Mouse (Mus musculus) hindbrain, embryonic 14.5 days (tissue): Measurements from ENCODE around the gene Ncor2. TPM values are rescaled to one million over a fixed set of nuclear protein-coding genes. Genes with fewer than 3 reads are reported as not detected.
A peak's percentile ranks its signal among the peaks of the same experiment; 100 is the strongest.

Experiments used
- ATAC-seq: fragments of 200-750 bp; cut with Nextera tagmentation; 2 replicates; pipeline ENCODE4 v1.8.0; 2017; ENCODE audit warnings: moderate number of reproducible peaks, mild to moderate bottlenecking, moderate TSS enrichment, moderate library complexity; ENCODE audit not compliant: low FRiP score
- DNase-seq: peaks from one replicate; pipeline ENCODE4 v3.0.0-alpha.2; 2015; ENCODE audit warnings: low spot score
- H3K27ac ChIP-seq: fragments of 300-500 bp; sonication (generic); 2 replicates; pipeline ENCODE4 v1.5.1; 2014; ENCODE audit warnings: mild to moderate bottlenecking, moderate library complexity
- H3K27me3 ChIP-seq: fragments of 300-500 bp; sonication (generic); 2 replicates; pipeline ENCODE4 v1.6.1; 2014; ENCODE audit warnings: mild to moderate bottlenecking, low read length, mixed read lengths; ENCODE audit not compliant: control insufficient read depth, insufficient read depth
- H3K36me3 ChIP-seq: fragments of 300-500 bp; sonication (generic); replicated peaks from 2 replicates; pipeline ENCODE4 v1.6.1; 2014; ENCODE audit not compliant: control insufficient read depth, insufficient read depth
- H3K4me1 ChIP-seq: fragments of 300-500 bp; sonication (generic); replicated peaks from 2 replicates; pipeline ENCODE4 v1.6.1; 2014; ENCODE audit warnings: antibody characterized with exemption, low read length, mixed read lengths; ENCODE audit not compliant: control insufficient read depth, insufficient read depth
- H3K4me2 ChIP-seq: fragments of 300-500 bp; sonication (generic); replicated peaks from 2 replicates; pipeline ENCODE4 v1.6.1; 2014; ENCODE audit warnings: mild to moderate bottlenecking, moderate library complexity
- H3K4me3 ChIP-seq: fragments of 300-500 bp; sonication (generic); replicated peaks from 2 replicates; pipeline ENCODE4 v1.5.1; 2014; ENCODE audit warnings: mild to moderate bottlenecking, low read length
- H3K9ac ChIP-seq: fragments of 300-500 bp; sonication (generic); 2 replicates; pipeline ENCODE4 v1.6.1; 2014
- H3K9me3 ChIP-seq: fragments of 300-500 bp; sonication (generic); 2 replicates; pipeline ENCODE4 v1.6.1; 2016; ENCODE audit warnings: low read length; ENCODE audit not compliant: control insufficient read depth
- WGBS: fragments of 180-500 bp; shearing (Covaris S2); extraction: QIAGEN DNeasy Blood & Tissue Kit; methylation state at CpG from one replicate; pipeline ENCODE4 v1.1.7; 2014; 5-methylcytosine and 5-hydroxymethylcytosine counted together
- polyA plus RNA-seq: library from polyadenylated mRNA; unstranded; fragments of >200 nt; fragmentation: Nextera tagmentation; extraction: Ambion mirVana; gene quantifications from 2 replicates; pipeline ENCODE4 v1.2.1, GENCODE M21; 2014

Gene Ncor2
- polyA plus RNA-seq, 1 experiment from 2014 or later = 27.4 TPM

GRCm38 (mm10) chr5:125137672-125138285, 41.2 kb downstream of the Ncor2 start:
- Histone ChIP-seq H3K4me1 (peaks cover 84% of the 10 kb centered on the region), H3K27ac (0 out of 2 replicates have a peak overlapping the region, but pooled peaks have one; percentile 11), H3K36me3 (no peaks in the 10 kb centered on the region), H3K9me3 (no peaks in the 10 kb centered on the region), H3K9ac (no peak overlapping the region), H3K27me3 (no peaks in the 10 kb centered on the region), H3K4me2 (no peak overlapping the region), H3K4me3 (no peak overlapping the region)
- ATAC-seq (no peak), DNase-seq (no peak)
- 92% methylated on average over 18 of the region's 18 CpGs for WGBS

GRCm38 (mm10) chr5:125136996-125137671, 41.9 kb downstream of the Ncor2 start:
- DNase-seq = no peak
- no peaks in the 10 kb centered on the region for H3K9me3 ChIP-seq
- no peak overlapping the region; the same call in 1 of the 2 replicates for H3K9ac ChIP-seq
- H3K4me1 ChIP-seq = peaks cover 85% of the 10 kb centered on the region
- 60% methylated on average over 14 of the region's 14 CpGs for WGBS
- no peak overlapping the region for H3K4me2 ChIP-seq
- H3K27me3 ChIP-seq = no peaks in the 10 kb centered on the region
- no peak for ATAC-seq
- H3K4me3 ChIP-seq = no peak overlapping the region
- 0 out of 2 replicates have a peak overlapping the region, but pooled peaks have one; percentile 11 for H3K27ac ChIP-seq
- H3K36me3 ChIP-seq = no peaks in the 10 kb centered on the region

- DNase-seq (no peak), ATAC-seq (no peak)
- 60% methylated on average over 5 of the region's 5 CpGs for WGBS
- H3K27ac ChIP-seq = 0 out of 2 replicates have a peak overlapping the region, but pooled peaks have one; percentile 6
- H3K4me3 ChIP-seq = no peak overlapping the region
- H3K9ac ChIP-seq = no peak overlapping the region; the same call in 1 of the 2 replicates
- H3K27me3 ChIP-seq = no peaks in the 10 kb centered on the region
- H3K4me1 ChIP-seq = peaks cover 85% of the 10 kb centered on the region
- no peaks in the 10 kb centered on the region for H3K9me3 ChIP-seq
- H3K4me2 ChIP-seq = no peak overlapping the region
- H3K36me3 ChIP-seq = no peaks in the 10 kb centered on the region
Observed at GRCm38 (mm10) chr5:125136296-125136995, 42.6 kb downstream of the Ncor2 start.

DNA sequence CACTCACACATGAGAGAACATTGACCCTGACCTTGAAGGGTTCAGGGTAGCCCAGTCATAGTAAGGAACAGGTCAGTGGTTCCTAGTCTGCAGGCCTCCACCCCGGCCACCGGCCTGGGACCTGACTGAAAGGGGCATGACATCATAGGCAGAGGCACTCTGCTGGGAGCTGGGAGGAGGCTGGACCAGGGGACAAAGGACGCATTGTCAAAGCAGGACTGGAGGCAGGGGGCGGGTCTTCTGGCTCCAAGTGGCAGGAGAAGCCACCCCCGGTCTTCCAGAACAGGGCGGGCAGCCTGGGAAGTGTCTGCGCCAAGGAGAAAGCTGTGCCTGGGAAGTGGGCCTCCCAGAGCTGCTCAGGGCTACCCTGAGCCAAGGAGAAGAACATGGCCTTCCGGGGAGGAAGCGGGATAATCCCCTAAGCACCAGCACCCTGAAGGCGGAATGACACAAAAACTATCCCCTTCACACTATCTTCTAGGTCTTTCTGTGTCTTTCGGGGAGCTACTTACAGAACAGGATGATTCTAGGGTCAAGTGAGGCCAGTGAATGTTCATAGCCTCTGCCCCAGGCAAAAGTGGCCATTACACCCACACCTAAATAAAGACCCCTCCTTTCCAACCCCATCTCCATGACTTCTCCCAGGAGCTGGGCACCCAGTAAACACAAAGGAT, 44.1 kb downstream of the Ncor2 start:
- DNase-seq = peak; percentile 50

GRCm38 (mm10) chr5:125134391-125134790, 44.6 kb downstream of the Ncor2 start:
- WGBS = 21% methylated on average over 7 of the region's 7 CpGs
- peak overlapping the region; percentile 15 for H3K4me2 ChIP-seq
- H3K27me3 ChIP-seq = no peaks in the 10 kb centered on the region
- DNase-seq (no peak), ATAC-seq (peak; percentile 41; the same call in 1 of the 2 replicates)
- H3K36me3 ChIP-seq = no peaks in the 10 kb centered on the region
- no peak overlapping the region for H3K4me3 ChIP-seq
- H3K27ac ChIP-seq = peak overlapping the region; percentile 90
- peaks cover 84% of the 10 kb centered on the region for H3K4me1 ChIP-seq
- no peaks in the 10 kb centered on the region for H3K9me3 ChIP-seq
- H3K9ac ChIP-seq = peak overlapping the region; percentile 18; the same call in 1 of the 2 replicates

More for the DNA sequence above, 44.1 kb downstream of the Ncor2 start:
- ATAC-seq = peak; percentile 71
- Histone ChIP-seq H3K9me3 (no peaks in the 10 kb centered on the region), H3K36me3 (no peaks in the 10 kb centered on the region), H3K9ac (peak overlapping the region; percentile 18; the same call in 1 of the 2 replicates), H3K4me2 (peak overlapping the region; percentile 15), H3K4me3 (no peak overlapping the region), H3K4me1 (peaks cover 85% of the 10 kb centered on the region), H3K27ac (peak overlapping the region; percentile 90), H3K27me3 (no peaks in the 10 kb centered on the region)
- 18% methylated on average over 11 of the region's 11 CpGs for whole genome bisulfite sequencing

GRCm38 (mm10) chr5:125133651-125134050, 45.4 kb downstream of the Ncor2 start:
- Histone ChIP-seq H3K9ac (no peak overlapping the region), H3K4me3 (no peak overlapping the region), H3K27ac (peak overlapping the region; percentile 90), H3K36me3 (no peaks in the 10 kb centered on the region), H3K9me3 (no peaks in the 10 kb centered on the region), H3K27me3 (no peaks in the 10 kb centered on the region), H3K4me2 (no peak overlapping the region), H3K4me1 (peaks cover 83% of the 10 kb centered on the region)
- no peak for DNase-seq
- WGBS = 13% methylated on average over 4 of the region's 4 CpGs
- no peak for ATAC-seq

GRCm38 (mm10) chr5:125132566-125133260, 46.3 kb downstream of the Ncor2 start:
- no peaks in the 10 kb centered on the region for H3K9me3 ChIP-seq
- H3K4me3 ChIP-seq = no peak overlapping the region
- no peak overlapping the region for H3K4me2 ChIP-seq
- peaks cover 91% of the 10 kb centered on the region for H3K4me1 ChIP-seq
- no peaks in the 10 kb centered on the region for H3K36me3 ChIP-seq
- ATAC-seq (no peak), DNase-seq (no peak)
- WGBS = 93% methylated on average over 13 of the region's 13 CpGs
- peak overlapping the region; percentile 90; the same call in 1 of the 2 replicates for H3K27ac ChIP-seq
- H3K9ac ChIP-seq = no peak overlapping the region
- H3K27me3 ChIP-seq = no peaks in the 10 kb centered on the region

DNA sequence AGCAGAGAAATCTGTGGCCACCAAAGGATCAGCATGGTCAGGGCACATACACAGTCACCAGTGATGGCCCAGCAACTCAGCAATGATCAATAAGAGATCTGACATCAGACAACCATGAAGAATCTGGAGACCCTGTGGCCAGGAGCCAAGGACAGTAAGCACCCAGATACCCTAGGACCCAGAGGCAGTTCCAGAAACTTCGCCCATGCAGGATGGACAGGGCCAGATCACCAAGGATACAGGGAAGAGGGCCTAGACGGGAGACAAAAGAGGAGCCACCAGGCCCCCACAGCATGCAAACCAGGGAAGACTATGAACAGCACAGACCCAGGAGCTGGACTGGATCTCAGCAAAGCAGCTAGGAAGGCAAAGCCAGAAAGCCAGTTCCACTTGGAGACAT, 47.0 kb downstream of the Ncor2 start:
- Histone ChIP-seq H3K27ac (peak overlapping the region; percentile 39; the same call in 1 of the 2 replicates), H3K9me3 (no peaks in the 10 kb centered on the region), H3K4me2 (no peak overlapping the region), H3K27me3 (no peaks in the 10 kb centered on the region), H3K4me1 (peaks cover 84% of the 10 kb centered on the region), H3K36me3 (no peaks in the 10 kb centered on the region), H3K4me3 (no peak overlapping the region), H3K9ac (no peak overlapping the region)
- no peak for DNase-seq
- no peak for ATAC-seq
- WGBS = 54% methylated on average over 2 of the region's 2 CpGs
